ENCODE assay signal across 19 mouse cellular contexts in genomic region chr1:75405547-75405946, GRCm38 (mm10). TPM values are rescaled to one million over a fixed set of nuclear protein-coding genes. Genes with fewer than 3 reads are reported as not detected.
"Had no signal": no experiment of that assay in that cellular context is flagged by ENCODE, and none has a peak within 500 bp of the region (broad histone marks: within the 10 kb centered on the region; RNA-seq: fewer than 3 reads in every experiment).

No protein-coding gene starts in this region.

- H3K27ac ChIP-seq: midbrain, embryonic 10.5 days; midbrain, embryonic 12.5 days; neural tube, embryonic 13.5 days; neural tube, embryonic 15.5 days; stomach, embryonic 15.5 days; stomach, postnatal 0 days had no signal

- H3K4me2 ChIP-seq: lung, embryonic 14.5 days; midbrain, embryonic 12.5 days; neural tube, embryonic 13.5 days; neural tube, embryonic 15.5 days; stomach, embryonic 15.5 days had no signal

- H3K9me3 ChIP-seq: midbrain, embryonic 10.5 days; midbrain, embryonic 12.5 days; neural tube, embryonic 13.5 days; neural tube, embryonic 15.5 days; stomach, embryonic 15.5 days had no signal

- H3K27me3 ChIP-seq: neural tube, embryonic 13.5 days; neural tube, embryonic 15.5 days; stomach, embryonic 15.5 days had no signal

- H3K4me3 ChIP-seq: midbrain, embryonic 10.5 days; midbrain, embryonic 12.5 days; myocyte; neural tube, embryonic 13.5 days; neural tube, embryonic 15.5 days; stomach, embryonic 15.5 days had no signal

- ATAC-seq: midbrain, embryonic 16.5 days had no signal

- DNase-seq: lung, adult 18-20 months; lung, embryonic 14.5 days; lung, postnatal 10 days; lung, postnatal 4 days; midbrain, embryonic 14.5 days; right cerebral cortex, postnatal 14 days; thymus, adult 2 months; thymus, postnatal 25 days; thymus, postnatal 4 days had no signal

- H3K9ac ChIP-seq: lung, embryonic 14.5 days; midbrain, embryonic 12.5 days; neural tube, embryonic 13.5 days; neural tube, embryonic 15.5 days; stomach, embryonic 15.5 days had no signal

RNA-seq across cellular contexts. Expression of gene Speg, which starts 30.4 kb away (rescaled TPM):
- total RNA-seq: megakaryocyte-erythroid progenitor cell, adult 5-6 weeks had no signal

RNA-seq across cellular contexts. Expression of gene Asic4, which starts 44.7 kb away (rescaled TPM):
- total RNA-seq: megakaryocyte, adult 5-6 weeks; megakaryocyte-erythroid progenitor cell, adult 5-6 weeks had no signal

RNA-seq across cellular contexts. Expression of gene Des, which starts 45.4 kb away (rescaled TPM):
- total RNA-seq: megakaryocyte, adult 5-6 weeks; megakaryocyte-erythroid progenitor cell, adult 5-6 weeks had no signal
